Mouse (Mus musculus) kidney, adult 8-10 months (tissue): ENCODE results near the gene Fam160a1.
A peak's percentile ranks its signal among the peaks of the same experiment; 100 is the strongest.

ENCODE experiments used
- DNase-seq, 2 experiments: peaks; one replicate each; pipeline ENCODE4 v3.0.0; 2022

Gene Fam160a1

GRCm38 (mm10) chr3:85677133-85677532 lies 140.0 kb downstream of the Fam160a1 start:
- no peak for DNase-seq

GRCm38 (mm10) chr3:85669844-85670243 lies 147.2 kb downstream of the Fam160a1 start:
- no peak for DNase-seq

- no peak for DNase-seq
Observed at GRCm38 (mm10) chr3:85667683-85668082, 149.4 kb downstream of the Fam160a1 start.

- DNase-seq, result no peak
Observed at GRCm38 (mm10) chr3:85666736-85667135, 150.4 kb downstream of the Fam160a1 start.

- DNase-seq, result peak; percentile 51 to 63
Observed at GRCm38 (mm10) chr3:85666166-85666565, 150.9 kb downstream of the Fam160a1 start.

GRCm38 (mm10) chr3:85664591-85665171 lies 152.4 kb downstream of the Fam160a1 start:
- DNase-seq, result no peak

DNA sequence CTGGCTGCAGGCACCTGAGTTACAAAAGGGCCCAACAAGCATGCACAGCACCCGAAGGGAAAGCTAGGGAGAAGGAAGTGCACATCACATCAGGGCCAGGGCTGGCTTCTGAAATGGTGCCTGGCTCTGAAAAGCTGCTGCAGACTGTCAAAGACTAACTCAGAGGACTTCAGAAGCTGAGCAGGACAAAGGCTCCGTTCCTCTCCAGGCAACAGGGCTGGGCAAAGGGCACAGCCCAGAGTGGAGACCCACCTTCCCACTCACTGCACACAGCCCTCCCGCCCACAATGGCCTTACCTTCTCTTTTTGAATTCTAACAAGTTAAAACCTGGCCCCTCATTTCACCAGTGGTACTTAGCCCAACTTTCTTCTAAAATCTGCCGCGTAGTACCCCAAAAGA lies 153.3 kb downstream of the Fam160a1 start:
- DNase-seq, result peak in 1 of 2 experiments; percentile 42

DNA sequence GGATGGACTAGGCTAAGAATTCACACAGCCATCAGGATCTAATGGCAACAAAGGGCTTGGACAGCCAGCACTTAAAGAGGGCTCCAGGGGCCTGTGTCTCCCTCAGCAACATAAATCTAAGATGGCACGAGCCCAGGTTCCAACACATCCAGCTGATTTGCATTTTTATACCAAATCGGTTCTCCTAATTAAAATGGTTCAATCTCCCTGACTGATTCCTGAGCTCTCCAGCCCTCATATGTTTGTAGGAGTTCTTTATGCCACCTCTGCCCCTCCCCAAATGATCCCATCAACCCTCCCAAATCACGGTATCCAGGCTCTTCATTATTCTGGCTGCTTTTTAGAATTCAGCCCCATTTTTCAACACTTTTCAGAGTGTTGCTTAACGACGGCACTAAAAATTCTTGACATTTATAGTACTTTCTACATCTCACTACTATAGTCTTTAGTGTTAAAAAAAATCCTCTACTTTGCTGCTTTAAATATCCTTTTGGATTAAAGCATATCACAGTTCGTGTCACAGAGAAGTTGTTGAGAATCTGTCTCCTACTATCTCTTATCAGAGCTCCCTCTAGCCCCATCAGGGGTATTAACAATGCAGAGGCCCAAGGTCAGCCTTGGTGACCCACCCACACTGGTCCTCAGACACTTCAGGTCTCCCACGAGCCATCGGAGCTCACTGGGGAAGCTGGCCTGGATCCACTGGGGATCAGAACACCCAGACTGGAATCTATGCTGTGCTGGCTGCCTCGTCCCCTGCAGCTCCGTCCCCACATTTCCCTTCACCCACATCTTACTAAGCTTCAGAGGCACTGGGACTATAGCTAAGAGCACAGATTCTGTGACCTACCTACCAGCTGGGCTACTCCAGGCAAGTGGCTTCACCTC lies 154.9 kb downstream of the Fam160a1 start:
- no peak for DNase-seq

- DNase-seq, result no peak
Observed at GRCm38 (mm10) chr3:85659681-85660080, 157.4 kb downstream of the Fam160a1 start.

- no peak for DNase-seq
Observed at GRCm38 (mm10) chr3:85655538-85655937, 161.6 kb downstream of the Fam160a1 start.

DNA sequence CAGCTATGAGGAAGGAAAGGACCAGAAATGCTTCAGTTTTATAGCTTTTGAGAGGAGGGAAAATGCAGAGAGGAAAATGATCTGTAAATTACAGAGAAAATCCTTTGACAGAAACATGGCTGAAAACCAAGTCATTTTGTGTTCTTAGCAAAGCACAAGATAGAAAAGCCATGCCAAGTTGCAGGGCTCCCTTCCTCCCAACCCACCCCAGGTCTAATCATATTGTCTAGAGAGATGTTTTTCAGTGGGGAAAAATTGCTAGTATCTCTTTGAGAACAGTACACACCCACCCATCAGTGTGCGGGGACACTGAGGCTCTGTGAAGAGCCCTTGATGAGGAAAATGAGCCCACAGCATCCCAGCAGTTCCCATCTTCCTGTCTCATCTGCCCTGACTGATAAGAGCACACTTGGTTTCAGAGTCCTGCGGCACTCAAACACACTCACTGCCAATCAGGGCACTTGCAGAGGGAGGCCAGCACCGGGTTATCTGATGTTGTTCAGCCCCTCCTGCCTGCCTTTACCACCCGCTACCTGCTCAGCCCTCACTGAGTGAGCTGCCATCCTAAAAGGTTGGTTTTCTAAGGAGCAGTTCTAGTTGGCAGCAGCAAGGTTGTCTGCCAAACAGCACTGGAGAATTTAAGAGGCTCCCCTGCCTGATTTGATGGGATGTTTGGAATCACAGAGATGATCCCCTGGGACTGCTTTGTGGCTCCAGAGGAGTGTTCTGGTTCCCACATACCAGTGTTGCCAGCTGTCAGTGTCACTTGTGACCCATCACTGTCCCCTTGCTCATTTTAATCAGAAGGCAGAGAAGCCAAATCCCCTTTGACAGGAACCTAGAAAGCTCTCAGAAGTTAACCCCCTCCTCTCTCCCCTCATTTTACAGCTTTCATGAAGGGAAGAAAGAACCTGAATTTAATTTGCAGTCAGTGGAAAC lies 164.1 kb downstream of the Fam160a1 start:
- no peak for DNase-seq

- no peak for DNase-seq
Observed at GRCm38 (mm10) chr3:85649176-85649575, 167.9 kb downstream of the Fam160a1 start.

DNA sequence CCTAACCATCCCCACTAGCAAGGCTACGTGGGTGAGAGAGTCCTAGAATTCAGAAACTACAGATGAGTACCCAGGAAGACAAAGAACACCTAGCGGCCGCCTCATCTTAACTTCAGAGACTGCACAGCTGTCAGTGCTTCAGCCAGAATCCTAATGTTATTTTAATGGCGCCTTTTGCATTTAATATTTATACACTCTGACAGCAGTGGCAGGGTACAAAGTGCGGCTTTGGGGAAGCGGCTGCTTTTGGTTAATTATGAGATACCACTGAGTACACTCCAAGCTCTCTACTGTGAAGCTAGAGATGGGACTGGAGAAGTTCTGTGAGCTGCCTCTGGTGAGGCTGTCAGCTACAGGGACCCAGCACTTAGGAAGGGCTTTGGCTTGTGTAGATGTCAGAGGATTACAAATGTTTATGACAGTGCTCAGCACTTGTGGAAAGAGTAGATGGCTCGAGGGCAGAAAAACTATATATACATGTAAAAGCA lies 171.5 kb downstream of the Fam160a1 start:
- DNase-seq, result no peak

DNA sequence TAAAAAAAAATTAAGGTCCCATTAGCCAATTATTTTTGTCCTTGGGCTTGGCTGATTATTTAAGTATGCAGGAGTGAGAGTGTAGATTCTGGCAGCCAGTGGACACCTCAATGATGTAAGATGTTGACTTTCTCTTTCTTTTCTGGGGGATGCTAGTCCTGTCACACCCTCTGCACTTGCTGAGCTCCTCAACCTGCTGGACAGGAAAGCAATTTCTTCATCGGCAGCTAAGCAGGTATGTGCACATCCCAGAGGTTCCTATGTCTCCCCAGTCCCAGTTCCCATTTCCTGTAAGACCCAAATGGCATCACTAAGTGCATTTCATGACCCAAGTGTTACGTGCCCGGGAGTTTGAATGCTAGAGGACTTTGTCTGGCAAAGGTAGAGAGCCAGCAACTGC lies 172.3 kb downstream of the Fam160a1 start:
- no peak for DNase-seq

- DNase-seq, result no peak
Observed at GRCm38 (mm10) chr3:85641751-85642150, 175.3 kb downstream of the Fam160a1 start.

DNA sequence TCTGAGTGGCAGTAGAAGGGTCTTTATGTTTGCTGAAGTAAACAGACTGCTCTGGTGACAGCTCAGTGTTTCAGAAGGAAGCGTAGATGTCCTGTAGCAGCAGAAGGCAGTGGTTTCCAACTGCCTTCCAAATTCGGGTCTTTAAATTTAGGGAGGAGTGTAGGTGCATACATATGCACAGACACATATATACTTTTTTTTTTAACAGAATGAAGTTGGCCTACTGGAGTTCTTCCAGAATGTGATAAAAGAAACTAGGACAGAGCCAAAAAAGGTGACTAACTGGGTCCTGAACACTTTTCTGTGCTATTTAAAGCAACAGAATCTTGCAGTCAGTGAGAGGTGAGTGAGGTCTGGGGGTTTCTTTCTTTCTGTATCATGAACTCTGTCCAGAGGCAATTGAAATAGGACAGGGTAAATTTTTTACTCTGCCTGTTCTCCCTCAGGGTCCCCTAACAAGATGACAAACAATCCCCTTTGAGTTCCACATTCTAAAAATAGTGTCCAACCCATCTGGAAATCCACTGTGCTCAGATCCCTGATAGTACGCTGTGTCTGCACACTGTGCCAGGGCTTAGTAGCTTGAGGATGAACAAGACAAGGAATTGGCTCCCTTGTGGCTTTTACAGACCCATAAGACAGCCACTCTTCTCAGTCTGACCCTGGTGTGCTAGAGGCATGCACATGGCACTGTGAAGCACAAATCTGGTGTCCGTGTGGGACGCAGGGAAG lies 180.2 kb downstream of the Fam160a1 start:
- DNase-seq, result no peak

DNA sequence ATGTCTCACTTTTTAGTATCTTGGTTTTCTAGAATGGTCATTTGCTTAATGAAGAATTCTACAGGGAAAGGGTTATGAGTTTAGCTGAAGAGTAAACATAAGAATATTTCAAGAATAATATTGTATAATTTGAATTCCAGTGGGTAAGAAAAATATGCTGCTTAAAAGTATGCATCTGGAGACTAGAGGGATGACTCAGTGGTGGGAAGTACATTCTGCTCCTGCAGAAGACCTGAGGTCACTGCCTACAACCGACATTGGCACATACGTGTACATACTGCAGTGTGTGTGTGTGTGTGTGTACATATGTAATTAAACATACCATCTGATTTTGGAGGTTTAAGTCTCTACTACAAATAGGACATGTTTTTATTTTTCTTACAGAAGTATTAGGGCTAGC lies 181.5 kb downstream of the Fam160a1 start:
- no peak for DNase-seq

DNA sequence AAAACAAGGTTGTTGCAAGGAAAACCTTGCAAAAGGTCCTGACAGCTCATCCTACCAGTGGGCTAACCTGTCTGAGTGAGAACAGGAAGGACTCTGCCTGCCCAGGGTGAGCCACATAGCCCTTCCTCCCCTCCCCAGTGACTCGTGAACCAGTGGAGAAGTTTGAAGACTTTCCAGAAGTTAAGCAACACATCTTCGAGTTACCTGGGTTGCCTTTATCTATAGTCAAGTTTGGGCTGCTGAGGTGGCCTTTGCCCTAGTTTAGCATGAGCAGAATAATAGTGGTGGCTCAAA lies 182.0 kb downstream of the Fam160a1 start:
- DNase-seq, result no peak

DNA sequence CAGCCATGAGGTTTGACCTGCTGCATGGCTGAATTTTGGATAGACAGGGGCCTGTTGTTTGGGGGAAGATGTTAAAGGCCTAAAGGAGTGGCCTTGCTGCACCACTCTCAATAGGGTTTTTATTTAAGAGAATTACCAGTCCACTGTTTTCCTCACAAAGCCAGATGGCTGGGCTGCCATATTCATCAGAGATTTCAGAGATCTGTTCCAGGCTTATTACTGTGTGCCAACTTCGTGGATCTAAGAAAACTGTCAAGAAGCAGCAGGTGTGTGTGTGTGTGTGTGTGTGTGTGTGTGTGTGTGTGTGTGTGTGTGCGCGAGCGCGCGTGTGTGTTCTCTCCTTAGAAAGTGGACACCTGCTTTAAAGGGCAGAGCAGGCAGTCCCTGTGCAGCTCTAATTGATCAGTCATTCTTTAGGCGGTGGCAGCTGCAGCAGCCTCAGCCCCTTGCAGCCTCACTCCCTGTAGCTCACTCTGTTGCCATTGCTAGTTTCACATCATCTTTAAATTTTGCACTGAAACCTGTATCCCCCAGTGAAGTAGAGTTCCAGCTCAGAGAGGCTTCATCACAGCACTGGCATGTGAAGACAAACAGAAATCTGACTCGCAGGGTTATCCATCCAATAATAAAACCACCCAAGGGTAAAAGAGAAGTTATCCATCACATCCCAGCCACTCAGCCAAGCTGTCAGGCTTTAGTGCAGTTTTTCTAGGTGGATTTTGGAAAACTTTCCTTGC lies 182.5 kb downstream of the Fam160a1 start:
- DNase-seq, result no peak

DNA sequence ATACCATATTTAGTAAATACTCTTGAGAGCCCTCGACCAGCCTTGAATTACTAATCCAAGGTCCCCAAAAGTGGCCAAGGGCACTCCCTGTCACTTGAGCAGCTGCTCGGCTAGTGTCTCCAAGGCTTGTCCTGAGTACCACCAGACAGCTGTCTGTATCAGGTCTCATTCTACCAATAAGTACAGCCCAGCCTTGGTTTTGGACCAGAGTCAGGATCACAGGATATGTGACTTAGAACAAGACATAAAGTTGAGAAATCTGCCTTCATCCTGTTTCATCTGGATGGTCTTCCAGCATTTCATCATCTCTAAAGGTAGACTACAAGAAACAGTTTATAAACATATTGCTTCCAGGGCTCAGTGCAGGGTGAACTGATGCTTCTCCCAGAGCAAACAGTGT lies 183.4 kb downstream of the Fam160a1 start:
- DNase-seq, result no peak

GRCm38 (mm10) chr3:85629895-85630510 lies 187.1 kb downstream of the Fam160a1 start:
- no peak for DNase-seq
